Mouse (Mus musculus): ENCODE results near the gene Gzf1. TPM values are rescaled to one million over a fixed set of nuclear protein-coding genes. Genes with fewer than 3 reads are reported as not detected.

Gzf1 gene
- polyA plus RNA-seq, 1 experiment, result 8.7 TPM

DNA sequence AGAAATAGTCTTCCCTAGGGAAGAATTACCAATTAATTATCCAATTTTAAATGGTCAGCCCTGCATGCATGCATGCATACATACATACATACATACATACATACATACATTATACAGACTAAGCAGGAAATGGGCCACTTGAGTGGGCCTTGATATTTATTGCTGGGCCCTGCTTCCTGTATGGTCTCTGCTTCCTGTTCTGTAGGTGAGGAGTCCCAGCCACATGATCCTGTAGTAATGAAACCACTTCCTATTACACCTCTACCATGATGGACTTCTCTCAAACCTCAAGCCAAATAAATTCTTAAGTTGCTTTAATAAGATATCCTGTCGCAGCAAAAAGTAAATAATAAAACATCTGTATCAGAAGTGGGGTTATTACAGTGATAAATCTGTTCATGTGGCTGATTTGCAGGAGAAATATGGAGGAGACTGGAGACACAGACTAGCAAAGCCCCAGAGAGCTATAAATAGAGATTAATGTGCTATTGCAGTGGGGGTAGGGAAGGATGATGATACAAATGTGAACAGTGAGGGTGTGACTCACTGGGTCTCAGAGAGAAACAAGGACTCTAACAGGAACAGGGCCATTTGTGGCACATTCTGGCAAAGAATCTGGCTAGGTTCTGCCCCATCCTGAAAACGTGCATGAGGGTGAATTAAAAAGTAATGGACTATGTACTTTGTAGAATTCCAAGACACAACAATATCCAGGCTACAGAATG, 38.6 kb downstream of the Gzf1 start:
- WGBS, result 38% methylated on average over 2 of the region's 2 CpGs
- TF ChIP-seq CTCF (IDR thresholded peaks at IDR 0.05; ENCODE audit: borderline replicate concordance, control insufficient read depth, extremely low read depth, insufficient read depth, low read length, poor library complexity) (no peak), POLR2A (IDR thresholded peaks at IDR 0.05; ENCODE audit: control insufficient read depth, extremely low read depth, insufficient read depth, low read length, poor library complexity) (no peak)
- Histone ChIP-seq H3K36me3 (ENCODE audit: control insufficient read depth, insufficient read depth, low read length) (no peaks in the 10 kb centered on the region), H3K27ac (ENCODE audit: control insufficient read depth, insufficient read depth, low read length) (no peak overlapping the region), H3K27me3 (ENCODE audit: control insufficient read depth, insufficient read depth, low read length) (no peaks in the 10 kb centered on the region), H3K4me3 (ENCODE audit: control insufficient read depth, insufficient read depth, low read length) (no peak overlapping the region), H3K4me1 (replicated peaks; ENCODE audit: control insufficient read depth, insufficient read depth, low read length) (no peaks in the 10 kb centered on the region)
- no peak for DNase-seq

DNA sequence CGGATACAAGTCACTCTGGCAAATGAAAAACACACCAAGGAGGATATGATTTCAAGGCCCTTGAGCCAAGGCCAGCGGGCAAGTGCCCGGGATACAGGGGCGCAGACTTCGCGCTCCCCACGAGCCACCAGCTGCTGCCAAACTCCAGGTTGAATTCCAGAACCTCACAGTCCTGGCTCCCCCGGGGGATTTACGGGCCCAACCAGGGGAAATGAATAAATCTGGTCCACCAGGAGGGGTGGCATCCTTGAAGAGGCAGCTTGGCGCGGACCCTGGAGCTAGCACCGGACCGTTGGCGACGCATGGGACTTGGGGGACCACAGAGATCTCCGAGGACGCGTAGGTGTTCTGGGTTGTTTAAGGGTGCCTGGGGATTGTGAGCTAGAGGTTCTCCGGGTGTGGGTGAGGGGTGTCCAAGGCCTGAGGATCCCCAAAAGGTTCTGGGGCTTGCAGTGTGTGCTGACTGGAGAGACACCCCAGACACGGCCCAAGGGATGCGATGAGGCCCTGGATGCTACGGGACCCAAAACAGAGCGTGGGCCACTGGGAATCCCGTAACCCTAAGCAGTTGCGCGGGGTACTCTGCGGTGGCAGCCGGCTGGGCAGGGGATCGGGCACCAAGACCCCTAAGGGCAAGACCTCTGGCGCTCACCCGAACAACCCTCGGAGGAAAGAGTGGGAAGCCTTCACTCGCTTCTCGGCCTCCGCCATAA, 50.9 kb downstream of the Gzf1 start:
- DNase-seq, result no peak
- TF ChIP-seq CTCF (IDR thresholded peaks at IDR 0.05; ENCODE audit: borderline replicate concordance, control insufficient read depth, extremely low read depth, insufficient read depth, low read length, poor library complexity) (no peak), POLR2A (IDR thresholded peaks at IDR 0.05; ENCODE audit: control insufficient read depth, extremely low read depth, insufficient read depth, low read length, poor library complexity) (no peak)
- Histone ChIP-seq H3K27ac (ENCODE audit: control insufficient read depth, insufficient read depth, low read length) (no peak overlapping the region), H3K4me3 (ENCODE audit: control insufficient read depth, insufficient read depth, low read length) (peak overlapping the region; percentile 74), H3K36me3 (ENCODE audit: control insufficient read depth, insufficient read depth, low read length) (no peaks in the 10 kb centered on the region), H3K27me3 (ENCODE audit: control insufficient read depth, insufficient read depth, low read length) (no peaks in the 10 kb centered on the region; the same call in 1 of the 2 replicates), H3K4me1 (replicated peaks; ENCODE audit: control insufficient read depth, insufficient read depth, low read length) (peaks cover 6% of the 10 kb centered on the region)
- WGBS, result 6% methylated on average over 35 of the region's 35 CpGs

DNA sequence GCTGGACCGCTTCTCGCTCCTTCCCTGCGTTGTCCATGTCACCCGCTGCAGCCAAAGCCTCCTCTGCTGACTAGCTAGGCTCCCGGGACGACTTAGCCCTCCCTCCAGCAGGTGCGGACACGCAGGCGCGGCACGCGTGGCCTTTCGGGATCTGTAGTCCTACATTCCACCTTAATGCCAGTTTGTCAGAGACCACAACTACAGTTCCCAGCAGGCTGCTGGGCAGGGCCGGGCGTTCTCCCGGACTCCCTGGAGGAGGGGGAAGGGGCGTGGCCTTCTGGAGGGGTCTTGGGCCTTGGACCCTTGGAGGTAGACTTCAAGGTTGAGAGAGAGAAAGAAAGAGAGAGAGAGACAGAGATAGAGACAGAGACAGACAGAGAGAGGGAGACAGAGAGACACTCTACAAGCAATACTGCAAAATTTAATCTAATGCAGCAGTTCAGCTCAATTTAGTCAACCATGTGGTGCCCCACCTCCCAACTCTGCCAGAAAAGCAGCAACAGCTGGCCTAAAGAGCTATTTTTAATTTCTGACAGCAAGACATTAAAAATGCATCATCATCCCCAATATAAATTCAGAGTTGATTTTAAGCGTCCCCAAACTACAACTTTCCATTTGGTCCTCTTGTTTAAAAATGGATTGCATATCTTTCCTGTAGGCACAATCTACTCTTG, 51.6 kb downstream of the Gzf1 start, which contains the start of gene Napb:
Gene Napb, minus strand, starts transcription at position 141 of the 674 bp plus-strand sequence.
- peak within 1 kb of the TSS; percentile 74 for H3K4me3 ChIP-seq (ENCODE audit: control insufficient read depth, insufficient read depth, low read length)
- H3K27ac ChIP-seq (ENCODE audit: control insufficient read depth, insufficient read depth, low read length), result no peak within 1 kb of the TSS
- peak; percentile 84 for DNase-seq
- TF ChIP-seq POLR2A (IDR thresholded peaks at IDR 0.05; ENCODE audit: control insufficient read depth, extremely low read depth, insufficient read depth, low read length, poor library complexity) (no peak), CTCF (IDR thresholded peaks at IDR 0.05; ENCODE audit: borderline replicate concordance, control insufficient read depth, extremely low read depth, insufficient read depth, low read length, poor library complexity) (no peak)
- no peaks in the 10 kb centered on the region; the same call in 1 of the 2 replicates for H3K27me3 ChIP-seq (ENCODE audit: control insufficient read depth, insufficient read depth, low read length)
- WGBS, result 6% methylated on average over 18 of the region's 18 CpGs
- peaks cover 6% of the 10 kb centered on the region for H3K4me1 ChIP-seq (replicated peaks; ENCODE audit: control insufficient read depth, insufficient read depth, low read length)
- no peaks in the 10 kb centered on the region for H3K36me3 ChIP-seq (ENCODE audit: control insufficient read depth, insufficient read depth, low read length)

Other genes starting within 250 kb of the Gzf1 start
- 3.3 and 3.6 TPM in 2 replicates for gene Cd93, start 237.5 kb upstream of the Gzf1 start, polyA plus RNA-seq (2012; rRNA removed)
- 61.8 and 63.3 TPM in 2 replicates for gene Nxt1, start 8.4 kb upstream of the Gzf1 start, polyA plus RNA-seq (2012; rRNA removed)
- gene Napb, start 51.4 kb downstream of the Gzf1 start, polyA plus RNA-seq (2012; rRNA removed), result 0.50 and 0.63 TPM in 2 replicates
- gene Cstl1, start 69.3 kb downstream of the Gzf1 start, polyA plus RNA-seq (2012; rRNA removed), result not detected in 2 replicates
- not detected in 2 replicates for gene Cst11, start 90.5 kb downstream of the Gzf1 start, polyA plus RNA-seq (2012; rRNA removed)
- gene 8030411F24Rik, start 101.0 kb downstream of the Gzf1 start, polyA plus RNA-seq (2012; rRNA removed), result not detected in 2 replicates
- not detected in 2 replicates for gene Cst12, start 108.3 kb downstream of the Gzf1 start, polyA plus RNA-seq (2012; rRNA removed)
- gene Cst8, start 117.8 kb downstream of the Gzf1 start, polyA plus RNA-seq (2012; rRNA removed), result 0.81 TPM in 1 of 2 replicates, not detected in the other
- not detected in 2 replicates for gene Cst13, start 139.1 kb downstream of the Gzf1 start, polyA plus RNA-seq (2012; rRNA removed)
- 0.44 TPM in 1 of 2 replicates, not detected in the other for gene Cst9, start 154.1 kb downstream of the Gzf1 start, polyA plus RNA-seq (2012; rRNA removed)
- gene 9230104L09Rik, start 184.0 kb downstream of the Gzf1 start, polyA plus RNA-seq (2012; rRNA removed), result 0.30 TPM in 1 of 2 replicates, not detected in the other
- gene Cst3, start 194.7 kb downstream of the Gzf1 start, polyA plus RNA-seq (2012; rRNA removed), result 843 and 1,366 TPM in 2 replicates

All from thymus, adult 2 months (tissue).